Mouse (Mus musculus): Measurements from ENCODE around the gene Arhgef25. TPM values are rescaled to one million over a fixed set of nuclear protein-coding genes. Genes with fewer than 3 reads are reported as not detected.
"Not testable (repeated sequence)": the region's sequence is repeated elsewhere in the genome, so short reads cannot be mapped to it uniquely, and the experiment has no call there.

Gene Arhgef25
- total RNA-seq, 4 experiments from 2014 or later = 310 to 386 (median 350) TPM

- no peak for DNase-seq (ENCODE audit: low spot score in 2 of 2)
Measured at GRCm38 (mm10) chr10:127166404-127166715, 23.5 kb downstream of the Arhgef25 start.

- DNase-seq (ENCODE audit: low spot score in 2 of 2) = no peak
Measured at GRCm38 (mm10) chr10:127165654-127166403, 24.1 kb downstream of the Arhgef25 start.

- DNase-seq (ENCODE audit: low spot score in 2 of 2) = no peak
Measured at GRCm38 (mm10) chr10:127165354-127165653, 24.6 kb downstream of the Arhgef25 start.

GRCm38 (mm10) chr10:127164631-127165353 is 25.1 kb downstream of the Arhgef25 start, which contains the start of gene B4galnt1:
B4galnt1 (plus strand) TSS chr10:127165225.
- peak in 1 of 2 experiments; percentile 78 for DNase-seq (ENCODE audit: low spot score in 2 of 2)

- no peak for DNase-seq (ENCODE audit: low spot score in 2 of 2)
Measured at GRCm38 (mm10) chr10:127164190-127164589, 25.7 kb downstream of the Arhgef25 start.

- not testable (repeated sequence) for DNase-seq (ENCODE audit: low spot score in 2 of 2)
Measured at GRCm38 (mm10) chr10:127162771-127163261, 27.1 kb downstream of the Arhgef25 start.

- no peak for DNase-seq (ENCODE audit: low spot score in 2 of 2)
Measured at GRCm38 (mm10) chr10:127160728-127161127, 29.2 kb downstream of the Arhgef25 start.

- DNase-seq (ENCODE audit: low spot score in 2 of 2) = peak in 1 of 2 experiments; percentile 36
Measured at GRCm38 (mm10) chr10:127160081-127160480, 29.8 kb downstream of the Arhgef25 start.

GRCm38 (mm10) chr10:127158471-127158870 is 31.4 kb downstream of the Arhgef25 start:
- no peak for DNase-seq (ENCODE audit: low spot score in 2 of 2)

GRCm38 (mm10) chr10:127156511-127156910 is 33.4 kb downstream of the Arhgef25 start:
- no peak for DNase-seq (ENCODE audit: low spot score in 2 of 2)

- no peak for DNase-seq (ENCODE audit: low spot score in 2 of 2)
Measured at GRCm38 (mm10) chr10:127156089-127156488, 33.8 kb downstream of the Arhgef25 start.

GRCm38 (mm10) chr10:127154652-127155051 is 35.2 kb downstream of the Arhgef25 start:
- no peak for DNase-seq (ENCODE audit: low spot score in 2 of 2)

- DNase-seq (ENCODE audit: low spot score in 2 of 2) = no peak
Measured at GRCm38 (mm10) chr10:127154241-127154640, 35.6 kb downstream of the Arhgef25 start.

- no peak for DNase-seq (ENCODE audit: low spot score in 2 of 2)
Measured at GRCm38 (mm10) chr10:127153323-127153722, 36.6 kb downstream of the Arhgef25 start.

- DNase-seq (ENCODE audit: low spot score in 2 of 2) = not testable (repeated sequence)
Measured at GRCm38 (mm10) chr10:127152556-127152955, 37.3 kb downstream of the Arhgef25 start.

GRCm38 (mm10) chr10:127151233-127151632 is 38.6 kb downstream of the Arhgef25 start:
- not testable (repeated sequence) for DNase-seq (ENCODE audit: low spot score in 2 of 2)

GRCm38 (mm10) chr10:127150471-127150872 is 39.4 kb downstream of the Arhgef25 start:
- no peak for DNase-seq (ENCODE audit: low spot score in 2 of 2)

GRCm38 (mm10) chr10:127147135-127147534 is 42.7 kb downstream of the Arhgef25 start:
- no peak for DNase-seq (ENCODE audit: low spot score in 2 of 2)

- DNase-seq (ENCODE audit: low spot score in 2 of 2) = no peak
Measured at GRCm38 (mm10) chr10:127145303-127145702, 44.6 kb downstream of the Arhgef25 start.

- no peak for DNase-seq (ENCODE audit: low spot score in 2 of 2)
Measured at GRCm38 (mm10) chr10:127144536-127144935, 45.3 kb downstream of the Arhgef25 start.

GRCm38 (mm10) chr10:127143228-127143627 is 46.7 kb downstream of the Arhgef25 start:
- no peak for DNase-seq (ENCODE audit: low spot score in 2 of 2)

- DNase-seq (ENCODE audit: low spot score in 2 of 2) = no peak
Measured at GRCm38 (mm10) chr10:127141500-127141899, 48.4 kb downstream of the Arhgef25 start.

GRCm38 (mm10) chr10:127140971-127141370 is 48.9 kb downstream of the Arhgef25 start:
- no peak for DNase-seq (ENCODE audit: low spot score in 2 of 2)

All from layer of hippocampus, adult 8-10 months (tissue).